ENCODE assay signal across 15 mouse cellular contexts in genomic region chr4:83206416-83206802, GRCm38 (mm10).
DNase-seq lines count a peak whose midpoint lies in the region; ATAC-seq and TF ChIP-seq lines count a peak whose summit lies in the region.
"Had no signal": no experiment of that assay in that cellular context is flagged by ENCODE, and none has a peak within 500 bp of the region (broad histone marks: within the 10 kb centered on the region; RNA-seq: fewer than 3 reads in every experiment).

No protein-coding gene starts in this region.

- WGBS in hindbrain, embryonic 14.5 days: 71% methylated on average over 2 of the region's 2 CpGs
- 78% methylated on average over 2 of the region's 2 CpGs for WGBS in hindbrain, embryonic 12.5 days
- WGBS in cerebellum, adult 2 months: 18% methylated on average over 2 of the region's 2 CpGs
- WGBS in forebrain, embryonic 11.5 days: 68% methylated on average over 2 of the region's 2 CpGs
- 62% methylated on average over 2 of the region's 2 CpGs for WGBS in midbrain, embryonic 16.5 days
- WGBS in thymus, adult 2 months: 91% methylated on average over 2 of the region's 2 CpGs

- no peak overlapping the region for H3K9ac ChIP-seq in hindbrain, embryonic 14.5 days
- no peak overlapping the region for H3K9ac ChIP-seq in hindbrain, embryonic 12.5 days
- no peak overlapping the region for H3K9ac ChIP-seq in forebrain, embryonic 11.5 days (ENCODE audit: low read length)
- no peak overlapping the region for H3K9ac ChIP-seq in midbrain, embryonic 16.5 days (ENCODE audit: low read depth, low read length)
- H3K9ac ChIP-seq: embryonic facial prominence, embryonic 15.5 days; heart, embryonic 15.5 days; liver, embryonic 12.5 days; midbrain, embryonic 12.5 days had no signal

- H3K36me3 ChIP-seq in hindbrain, embryonic 14.5 days (replicated peaks; ENCODE audit: control insufficient read depth, insufficient read depth): no peaks in the 10 kb centered on the region
- no peaks in the 10 kb centered on the region for H3K36me3 ChIP-seq in hindbrain, embryonic 12.5 days
- no peaks in the 10 kb centered on the region for H3K36me3 ChIP-seq in forebrain, embryonic 11.5 days (ENCODE audit: control insufficient read depth, insufficient read depth, low read length)
- H3K36me3 ChIP-seq in midbrain, embryonic 16.5 days (ENCODE audit: control insufficient read depth, insufficient read depth, low read length): no peaks in the 10 kb centered on the region
- H3K36me3 ChIP-seq in thymus, adult 2 months (ENCODE audit: control insufficient read depth, insufficient read depth, low read length): no peaks in the 10 kb centered on the region
- H3K36me3 ChIP-seq: embryonic facial prominence, embryonic 15.5 days; heart, embryonic 15.5 days; liver, embryonic 12.5 days; midbrain, embryonic 12.5 days had no signal

- TF ChIP-seq CTCF in cerebellum, adult 2 months (IDR thresholded peaks at IDR 0.05; ENCODE audit: borderline replicate concordance, insufficient read depth, low read depth, low read length): no peak
- TF ChIP-seq CTCF in thymus, adult 2 months (IDR thresholded peaks at IDR 0.05; ENCODE audit: borderline replicate concordance, control insufficient read depth, extremely low read depth, insufficient read depth, low read length, poor library complexity): no peak

- no peak overlapping the region for H3K4me3 ChIP-seq in hindbrain, embryonic 14.5 days (replicated peaks; ENCODE audit: low read length)
- H3K4me3 ChIP-seq in hindbrain, embryonic 12.5 days: no peak overlapping the region
- no peak overlapping the region for H3K4me3 ChIP-seq in cerebellum, adult 2 months (replicated peaks; ENCODE audit: insufficient read depth, low read depth, low read length)
- no peak overlapping the region for H3K4me3 ChIP-seq in forebrain, embryonic 11.5 days (ENCODE audit: low read depth, low read length)
- no peak overlapping the region for H3K4me3 ChIP-seq in midbrain, embryonic 16.5 days (ENCODE audit: low read depth, low read length)
- no peak overlapping the region for H3K4me3 ChIP-seq in thymus, adult 2 months (ENCODE audit: control insufficient read depth, insufficient read depth, low read length)
- H3K4me3 ChIP-seq: embryonic facial prominence, embryonic 15.5 days; heart, embryonic 15.5 days; liver, embryonic 12.5 days; midbrain, embryonic 12.5 days had no signal

- DNase-seq in hindbrain, embryonic 14.5 days (ENCODE audit: low spot score): no peak
- peak; percentile 63 to 75 for DNase-seq in cerebellum, adult 2 months
- no peak for DNase-seq in forebrain, embryonic 11.5 days (ENCODE audit: low spot score)
- DNase-seq in spleen, postnatal 36 days (ENCODE audit: low spot score in 2 of 2): no peak
- no peak for DNase-seq in thymus, adult 2 months
- no peak for DNase-seq in lung, postnatal 14 days
- DNase-seq: adrenal gland, postnatal 14 days; gastrocnemius, postnatal 36 days had no signal

- H3K4me1 ChIP-seq in hindbrain, embryonic 14.5 days (replicated peaks; ENCODE audit: control insufficient read depth, insufficient read depth, low read length): peaks cover 17% of the 10 kb centered on the region
- H3K4me1 ChIP-seq in hindbrain, embryonic 12.5 days: peaks cover 7% of the 10 kb centered on the region
- peaks cover 18% of the 10 kb centered on the region; the same call in 1 of the 2 replicates for H3K4me1 ChIP-seq in cerebellum, adult 2 months (ENCODE audit: control insufficient read depth, insufficient read depth, low read length)
- H3K4me1 ChIP-seq in forebrain, embryonic 11.5 days (replicated peaks; ENCODE audit: control insufficient read depth, insufficient read depth, low read length): 0 out of 2 replicates have a peak, but pooled peaks cover 6% of the 10 kb centered on the region
- H3K4me1 ChIP-seq in midbrain, embryonic 16.5 days (ENCODE audit: control insufficient read depth, insufficient read depth, low read length): peaks cover 11% of the 10 kb centered on the region
- no peaks in the 10 kb centered on the region for H3K4me1 ChIP-seq in thymus, adult 2 months (replicated peaks; ENCODE audit: control insufficient read depth, insufficient read depth, low read length)
- H3K4me1 ChIP-seq: embryonic facial prominence, embryonic 15.5 days; heart, embryonic 15.5 days; liver, embryonic 12.5 days had no signal

- H3K9me3 ChIP-seq in hindbrain, embryonic 14.5 days (ENCODE audit: control insufficient read depth, low read length): no peaks in the 10 kb centered on the region
- H3K9me3 ChIP-seq in hindbrain, embryonic 12.5 days (replicated peaks): no peaks in the 10 kb centered on the region
- no peaks in the 10 kb centered on the region for H3K9me3 ChIP-seq in forebrain, embryonic 11.5 days (ENCODE audit: control insufficient read depth, low read length)
- H3K9me3 ChIP-seq in midbrain, embryonic 16.5 days (replicated peaks; ENCODE audit: control insufficient read depth, low read length, poor library complexity, severe bottlenecking): no peaks in the 10 kb centered on the region
- H3K9me3 ChIP-seq: embryonic facial prominence, embryonic 15.5 days; heart, embryonic 15.5 days; liver, embryonic 12.5 days; midbrain, embryonic 12.5 days had no signal

- H3K27me3 ChIP-seq in hindbrain, embryonic 14.5 days (ENCODE audit: control insufficient read depth, insufficient read depth, low read length): no peaks in the 10 kb centered on the region
- H3K27me3 ChIP-seq in hindbrain, embryonic 12.5 days: no peaks in the 10 kb centered on the region
- no peaks in the 10 kb centered on the region for H3K27me3 ChIP-seq in cerebellum, adult 2 months (ENCODE audit: control insufficient read depth, insufficient read depth, low read length)
- no peaks in the 10 kb centered on the region for H3K27me3 ChIP-seq in forebrain, embryonic 11.5 days (ENCODE audit: control insufficient read depth, insufficient read depth, low read length)
- no peaks in the 10 kb centered on the region for H3K27me3 ChIP-seq in midbrain, embryonic 16.5 days (ENCODE audit: control insufficient read depth, insufficient read depth, low read depth, low read length)
- H3K27me3 ChIP-seq in thymus, adult 2 months (ENCODE audit: control insufficient read depth, insufficient read depth, low read length): no peaks in the 10 kb centered on the region
- H3K27me3 ChIP-seq: embryonic facial prominence, embryonic 15.5 days; heart, embryonic 15.5 days; liver, embryonic 12.5 days; midbrain, embryonic 12.5 days had no signal

- H3K4me2 ChIP-seq in hindbrain, embryonic 14.5 days (replicated peaks): peak overlapping the region; percentile 28
- H3K4me2 ChIP-seq in hindbrain, embryonic 12.5 days (replicated peaks): no peak overlapping the region
- H3K4me2 ChIP-seq in forebrain, embryonic 11.5 days (ENCODE audit: low read depth, low read length, severe bottlenecking): no peak overlapping the region
- H3K4me2 ChIP-seq in midbrain, embryonic 16.5 days (ENCODE audit: low read length): no peak overlapping the region; the same call in 1 of the 2 replicates
- H3K4me2 ChIP-seq: embryonic facial prominence, embryonic 15.5 days; heart, embryonic 15.5 days; liver, embryonic 12.5 days; midbrain, embryonic 12.5 days had no signal

- ATAC-seq in hindbrain, embryonic 14.5 days (ENCODE audit: low FRiP score): no peak
- ATAC-seq in hindbrain, embryonic 12.5 days (ENCODE audit: low FRiP score): no peak; the same call in 1 of the 2 replicates
- ATAC-seq in forebrain, embryonic 11.5 days (replicated peaks; ENCODE audit: low FRiP score): peak; percentile 25; the same call in 1 of the 2 replicates
- ATAC-seq in midbrain, embryonic 16.5 days: no peak; the same call in 1 of the 2 replicates
- ATAC-seq: liver, embryonic 12.5 days; lung, postnatal 0 days had no signal

- peak overlapping the region; percentile 83 for H3K27ac ChIP-seq in hindbrain, embryonic 14.5 days
- H3K27ac ChIP-seq in hindbrain, embryonic 12.5 days: no peak overlapping the region; the same call in 1 of the 2 replicates
- peak overlapping the region; percentile 99 for H3K27ac ChIP-seq in cerebellum, adult 2 months (ENCODE audit: insufficient read depth, low read length)
- H3K27ac ChIP-seq in forebrain, embryonic 11.5 days (ENCODE audit: low read depth, low read length): peak overlapping the region; percentile 62
- peak overlapping the region; percentile 77 for H3K27ac ChIP-seq in midbrain, embryonic 16.5 days (ENCODE audit: low read length)
- no peak overlapping the region for H3K27ac ChIP-seq in thymus, adult 2 months (ENCODE audit: control insufficient read depth, insufficient read depth, low read length)
- H3K27ac ChIP-seq: embryonic facial prominence, embryonic 15.5 days; heart, embryonic 15.5 days; liver, embryonic 12.5 days; midbrain, embryonic 12.5 days had no signal

- no peak for TF ChIP-seq POLR2A in cerebellum, adult 2 months (IDR thresholded peaks at IDR 0.05; ENCODE audit: borderline replicate concordance, insufficient read depth, low read length)
- TF ChIP-seq POLR2A in thymus, adult 2 months (IDR thresholded peaks at IDR 0.05; ENCODE audit: control insufficient read depth, extremely low read depth, insufficient read depth, low read length, poor library complexity): no peak

Comparison
In these comparisons a context has a peak if more than half of its experiments do, and no peak if none do; other contexts are left out.
1. H3K27ac ChIP-seq: peak in hindbrain, embryonic 14.5 days (single experiment), cerebellum, adult 2 months (single experiment), forebrain, embryonic 11.5 days (single experiment) and midbrain, embryonic 16.5 days (single experiment); none in hindbrain, embryonic 12.5 days (single experiment) and thymus, adult 2 months (single experiment).
2. DNase-seq: peak in cerebellum, adult 2 months (2 of 2); none in hindbrain, embryonic 14.5 days (single experiment), forebrain, embryonic 11.5 days (single experiment), spleen, postnatal 36 days (0 of 2), thymus, adult 2 months (single experiment) and lung, postnatal 14 days (single experiment).